Mouse (Mus musculus) myocyte (in vitro differentiated cells): ENCODE results near the gene Bend3.

Experiments
- CEBPB ChIP-seq: IDR thresholded peaks from 2 replicates; pipeline ENCODE4 v1.6.1; 2011; ENCODE audit warnings: mild to moderate bottlenecking, moderate library complexity; ENCODE audit not compliant: poor library complexity, insufficient read depth, severe bottlenecking
- MAX ChIP-seq: IDR thresholded peaks from one replicate; pipeline ENCODE4 v1.6.1; 2011; ENCODE audit warnings: low read depth, mild to moderate bottlenecking, control low read depth
- MYOD1 ChIP-seq, 3 experiments: IDR thresholded peaks; one replicate each; pipeline ENCODE4 v1.6.1; 2011; ENCODE audit warnings: control low read depth in 2 of 3, low read depth in 2 of 3, mild to moderate bottlenecking in 2 of 3, moderate library complexity in 1 of 3; ENCODE audit not compliant: insufficient read length in 2 of 3, control insufficient read depth in 1 of 3
- MYOG ChIP-seq, 3 experiments: IDR thresholded peaks; one replicate each; pipeline ENCODE4 v1.6.1; 2011; ENCODE audit warnings: control low read depth in 2 of 3, low read depth in 2 of 3, mild to moderate bottlenecking in 2 of 3; ENCODE audit not compliant: insufficient read length in 2 of 3, control insufficient read depth in 1 of 3, insufficient read depth in 1 of 3
- POLR2A ChIP-seq: IDR thresholded peaks from one replicate; pipeline ENCODE4 v1.6.1; 2011; ENCODE audit warnings: low read depth, mild to moderate bottlenecking, control low read depth, moderate library complexity; ENCODE audit not compliant: insufficient read length
- REST ChIP-seq: IDR thresholded peaks from one replicate; pipeline ENCODE4 v1.6.1; 2011; ENCODE audit warnings: mild to moderate bottlenecking, control low read depth, moderate library complexity; ENCODE audit not compliant: insufficient read depth, insufficient read length

GRCm38 (mm10) chr10:43490846-43491245, 12.2 kb downstream of the Bend3 start:
- TF ChIP-seq MYOG (IDR thresholded peaks at IDR 0.05; ENCODE audit: control insufficient read depth in 1 of 3, insufficient read depth in 1 of 3, insufficient read length in 2 of 3, low read depth in 2 of 3): no peak
- TF ChIP-seq MAX: no peak
- no peak for TF ChIP-seq POLR2A
- TF ChIP-seq REST: no peak
- TF ChIP-seq CEBPB: no peak
- no peak for TF ChIP-seq MYOD1 (IDR thresholded peaks at IDR 0.05; ENCODE audit: control insufficient read depth in 1 of 3, insufficient read length in 2 of 3, low read depth in 2 of 3)
